Mouse (Mus musculus) kidney, adult 2 months (tissue): ENCODE measurements around the gene Gtf2i. TPM values are rescaled to one million over a fixed set of nuclear protein-coding genes. Genes with fewer than 3 reads are reported as not detected.
"Not testable (repeated sequence)": the region's sequence is repeated elsewhere in the genome, so short reads cannot be mapped to it uniquely, and the experiment has no call there.

ENCODE experiments used
- DNase-seq: peaks from one replicate; pipeline ENCODE4 v3.0.0; 2021
- H3K27ac ChIP-seq: fragments of 200-500 bp; 2 replicates; pipeline ENCODE4 v1.5.1; 2012; ENCODE audit warnings: low read depth, low read length, control low read depth, inconsistent platforms; ENCODE audit not compliant: insufficient read depth
- H3K27me3 ChIP-seq: fragments of 200-500 bp; replicated peaks from 2 replicates; pipeline ENCODE4 v1.6.1; 2012; ENCODE audit warnings: mild to moderate bottlenecking, moderate library complexity, low read length, inconsistent platforms; ENCODE audit not compliant: control insufficient read depth, insufficient read depth
- H3K36me3 ChIP-seq: fragments of 200-500 bp; 2 replicates; pipeline ENCODE4 v1.6.1; 2012; ENCODE audit warnings: mild to moderate bottlenecking, moderate library complexity, low read length, inconsistent platforms; ENCODE audit not compliant: control insufficient read depth, insufficient read depth
- H3K4me1 ChIP-seq: fragments of 200-500 bp; 2 replicates; pipeline ENCODE4 v1.6.1; 2011; ENCODE audit warnings: low read length; ENCODE audit not compliant: control insufficient read depth, insufficient read depth
- H3K4me3 ChIP-seq: fragments of 200-500 bp; 2 replicates; pipeline ENCODE4 v1.5.1; 2011; ENCODE audit warnings: mild to moderate bottlenecking, low read depth, low read length, control low read depth; ENCODE audit not compliant: insufficient read depth
- CTCF ChIP-seq: fragments of 200-500 bp; conservative IDR thresholded peaks from 2 replicates; pipeline ENCODE4 v1.5.1; 2011; ENCODE audit warnings: low read depth, mild to moderate bottlenecking, control low read depth, low read length, moderate library complexity, mixed read lengths; ENCODE audit not compliant: insufficient read depth, insufficient read length
- POLR2A ChIP-seq: fragments of 200-500 bp; IDR thresholded peaks from one replicate; pipeline ENCODE4 v1.6.1; 2011; ENCODE audit warnings: low read depth, low read length, control low read depth
- WGBS: fragments of 180-500 bp; shearing (Covaris S2); methylation state at CpG from one replicate; pipeline ENCODE4 v1.1.7; 2018; 5-methylcytosine and 5-hydroxymethylcytosine counted together
- polyA plus RNA-seq: library from polyadenylated mRNA; depleted of rRNA; stranded (reverse); fragments of >200 nt; gene quantifications from 2 replicates; pipeline ENCODE4 v1.2.3, GENCODE M21; 2012; rRNA removed

Gtf2i gene
- 86.4 and 103 TPM in 2 replicates for polyA plus RNA-seq

DNA sequence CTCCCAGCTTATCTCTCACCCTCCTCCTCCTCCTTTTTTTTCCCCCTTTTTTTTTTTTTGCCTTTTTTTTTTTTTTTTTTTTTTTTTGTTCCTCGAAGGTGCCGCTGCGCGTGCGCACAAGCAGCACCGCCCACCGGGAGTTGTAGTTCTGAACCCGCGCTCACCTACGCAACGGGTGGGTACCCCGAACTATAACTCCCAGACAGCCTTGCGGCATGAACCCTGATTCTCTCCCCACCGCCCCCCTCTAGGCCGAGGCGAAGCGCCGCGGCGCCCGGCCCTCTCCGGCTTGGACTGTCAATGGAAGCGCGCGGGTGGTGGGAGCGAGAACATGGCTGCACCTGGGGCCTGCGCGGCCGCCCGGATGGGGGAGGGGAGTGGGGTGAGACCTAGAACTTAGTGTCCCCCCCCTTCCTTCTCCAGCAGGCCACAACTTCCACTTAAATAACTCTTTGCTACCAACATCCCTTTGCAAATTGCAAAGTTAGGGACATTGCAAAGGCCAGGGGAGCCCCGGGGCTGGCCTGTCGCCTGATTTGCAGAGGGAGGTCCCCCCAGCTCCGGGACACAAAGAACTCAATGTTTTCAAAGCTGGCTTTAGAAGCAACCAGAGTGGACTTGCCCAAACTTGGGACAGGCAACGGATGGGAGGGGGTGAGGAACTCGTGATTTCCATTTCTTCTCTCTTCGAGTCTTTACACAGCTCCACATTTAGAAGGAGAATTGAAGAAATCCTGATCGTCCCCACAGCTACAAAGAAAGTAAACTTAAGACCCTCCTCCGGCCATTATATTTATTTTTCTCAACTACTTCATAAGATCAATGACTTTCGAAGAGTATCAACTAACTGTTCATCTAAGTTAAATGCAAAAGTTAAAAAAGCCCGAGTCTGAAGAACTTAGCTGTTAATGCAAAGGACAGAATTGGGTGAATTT is at the start of gene Gtf2i:
Gene Gtf2i (minus strand): TSS at position 73 of the 935 bp plus-strand sequence.
- Histone ChIP-seq H3K27me3 (no peaks in the 10 kb centered on the region), H3K4me1 (peaks cover 18% of the 10 kb centered on the region), H3K4me3 (peak within 1 kb of the TSS; percentile 92), H3K27ac (peak within 1 kb of the TSS; percentile 100), H3K36me3 (no peaks in the 10 kb centered on the region; the same call in 1 of the 2 replicates)
- TF ChIP-seq CTCF (no peak), POLR2A (peak; percentile 73)
- DNase-seq: peak; percentile 98
- WGBS: under 1% methylated on average over 40 of the region's 40 CpGs

DNA sequence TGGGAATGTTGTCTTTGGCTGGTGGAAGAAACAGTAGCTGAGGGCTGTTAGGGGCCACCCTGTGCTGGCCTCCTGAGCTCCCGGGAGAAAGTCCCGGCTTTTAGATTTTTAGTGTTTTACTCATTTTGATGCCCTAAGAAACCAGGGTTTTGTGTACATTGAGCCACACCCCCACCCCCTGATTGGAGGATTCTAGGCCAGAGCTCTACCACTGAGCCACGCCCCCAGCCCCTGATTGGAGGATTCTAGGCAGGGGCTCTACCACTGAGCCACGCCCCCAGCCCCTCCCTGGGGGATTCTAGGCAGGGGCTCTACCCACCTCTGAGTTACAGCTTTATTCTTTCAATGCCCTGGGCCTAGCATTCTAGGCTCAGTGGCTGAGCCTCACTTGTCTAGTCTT is 44.5 kb upstream of the Gtf2i start:
- Histone ChIP-seq H3K36me3 (no peaks in the 10 kb centered on the region), H3K4me1 (no peaks in the 10 kb centered on the region), H3K27ac (no peak overlapping the region), H3K27me3 (no peaks in the 10 kb centered on the region), H3K4me3 (no peak overlapping the region)
- WGBS: 95% methylated on average over 4 of the region's 4 CpGs
- no peak for DNase-seq
- no peak for TF ChIP-seq CTCF
- TF ChIP-seq POLR2A: no peak

DNA sequence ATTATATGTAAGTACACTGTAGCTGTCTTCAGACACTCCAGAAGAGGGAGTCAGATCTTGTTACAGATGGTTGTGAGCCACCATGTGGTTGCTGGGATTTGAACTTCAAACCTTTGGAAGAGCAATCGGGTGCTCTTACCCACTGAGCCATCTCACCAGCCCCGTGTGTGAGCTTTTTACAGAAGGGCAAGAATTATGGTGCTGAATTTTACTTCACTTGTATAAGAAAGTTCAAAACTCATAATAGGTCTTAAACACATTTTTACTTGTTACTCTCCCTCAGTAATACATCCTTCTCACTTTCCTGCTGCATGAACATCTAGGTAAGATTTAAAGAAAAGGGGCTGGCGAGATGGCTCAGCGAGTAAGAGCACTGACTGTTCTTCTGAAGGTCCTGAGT is 40.8 kb upstream of the Gtf2i start:
- DNase-seq, H3K4me1 ChIP-seq, H3K27ac ChIP-seq, H3K27me3 ChIP-seq, H3K4me3 ChIP-seq, H3K36me3 ChIP-seq: not testable (repeated sequence)
- WGBS: 90% methylated on average over 4 of the region's 4 CpGs

DNA sequence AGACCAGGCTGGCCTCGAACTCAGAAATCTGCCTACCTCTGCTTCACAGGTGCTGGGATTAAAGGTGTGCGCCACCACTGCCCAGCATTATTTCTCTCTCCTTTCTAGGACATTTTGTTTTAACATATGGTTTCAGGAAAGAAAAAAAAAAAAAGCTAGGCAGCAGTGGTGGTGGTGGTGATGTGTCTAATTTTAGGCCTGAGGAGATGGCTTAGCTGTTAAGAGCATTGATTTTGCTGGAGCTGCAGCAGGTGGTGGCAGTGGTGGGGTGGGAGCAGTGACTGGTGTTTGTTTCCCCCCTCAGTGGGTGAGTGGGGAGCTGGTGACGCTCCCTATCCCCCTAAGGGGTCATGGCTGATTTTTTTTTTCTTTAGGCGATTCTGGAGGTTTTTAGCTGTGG is 38.6 kb upstream of the Gtf2i start:
- no peak overlapping the region for H3K27ac ChIP-seq
- no peak overlapping the region for H3K4me3 ChIP-seq
- TF ChIP-seq CTCF: no peak
- no peak for TF ChIP-seq POLR2A
- DNase-seq: no peak
- H3K4me1 ChIP-seq: no peaks in the 10 kb centered on the region
- H3K36me3 ChIP-seq: no peaks in the 10 kb centered on the region
- 86% methylated on average over 4 of the region's 4 CpGs for WGBS
- H3K27me3 ChIP-seq: no peaks in the 10 kb centered on the region

DNA sequence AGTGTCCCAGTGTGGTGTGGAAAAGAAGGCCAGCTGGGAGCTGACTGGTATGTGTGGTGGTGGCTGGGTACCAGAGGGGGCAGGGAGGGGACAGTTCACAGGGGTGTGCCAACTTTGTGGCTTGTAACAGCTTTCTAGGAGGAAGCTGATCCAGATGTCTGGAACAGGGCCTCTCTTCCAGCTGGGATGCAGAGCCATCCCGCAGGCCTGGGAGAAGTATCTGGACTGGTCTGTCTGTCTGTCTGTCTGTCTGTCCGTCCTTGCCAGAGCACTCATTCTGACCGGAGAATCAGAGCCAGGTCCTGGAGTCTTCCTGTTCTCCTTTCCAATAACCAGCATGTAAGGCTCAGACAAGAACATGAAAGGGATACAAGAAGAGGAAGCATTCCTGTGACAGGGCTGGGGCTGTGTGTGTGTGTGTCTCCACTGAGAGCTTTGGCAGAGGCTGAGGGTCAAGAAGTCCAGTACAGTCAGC is 38.0 kb upstream of the Gtf2i start:
- no peaks in the 10 kb centered on the region for H3K4me1 ChIP-seq
- DNase-seq: no peak
- no peaks in the 10 kb centered on the region for H3K27me3 ChIP-seq
- H3K4me3 ChIP-seq: no peak overlapping the region
- WGBS: 51% methylated on average over 3 of the region's 3 CpGs
- no peaks in the 10 kb centered on the region for H3K36me3 ChIP-seq
- TF ChIP-seq POLR2A: no peak
- no peak for TF ChIP-seq CTCF
- H3K27ac ChIP-seq: no peak overlapping the region

DNA sequence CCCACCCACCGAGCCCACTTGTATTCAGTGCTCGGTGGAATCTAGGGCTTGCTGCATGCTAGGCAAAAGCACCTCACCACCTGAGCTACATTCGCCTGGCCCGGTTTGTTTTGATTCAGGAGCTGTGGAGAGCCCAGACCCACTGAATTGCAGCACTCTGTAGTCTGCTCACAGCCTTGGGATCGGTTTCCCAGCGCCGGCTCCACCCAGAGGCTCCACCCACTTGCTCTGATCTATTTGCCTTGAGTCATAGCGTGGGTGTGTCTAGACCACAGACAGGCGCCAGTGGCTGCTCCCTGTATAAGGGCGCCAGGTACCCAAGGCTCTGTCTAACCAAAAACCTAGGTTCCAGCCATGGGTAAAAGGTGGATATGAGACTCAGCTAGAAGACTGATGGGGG is 36.1 kb upstream of the Gtf2i start:
- DNase-seq: peak; percentile 74
- Histone ChIP-seq H3K27ac (no peak overlapping the region), H3K27me3 (no peaks in the 10 kb centered on the region), H3K4me3 (no peak overlapping the region), H3K36me3 (no peaks in the 10 kb centered on the region), H3K4me1 (no peaks in the 10 kb centered on the region)
- no peak for TF ChIP-seq CTCF
- no peak for TF ChIP-seq POLR2A
- WGBS: 11% methylated on average over 10 of the region's 10 CpGs

DNA sequence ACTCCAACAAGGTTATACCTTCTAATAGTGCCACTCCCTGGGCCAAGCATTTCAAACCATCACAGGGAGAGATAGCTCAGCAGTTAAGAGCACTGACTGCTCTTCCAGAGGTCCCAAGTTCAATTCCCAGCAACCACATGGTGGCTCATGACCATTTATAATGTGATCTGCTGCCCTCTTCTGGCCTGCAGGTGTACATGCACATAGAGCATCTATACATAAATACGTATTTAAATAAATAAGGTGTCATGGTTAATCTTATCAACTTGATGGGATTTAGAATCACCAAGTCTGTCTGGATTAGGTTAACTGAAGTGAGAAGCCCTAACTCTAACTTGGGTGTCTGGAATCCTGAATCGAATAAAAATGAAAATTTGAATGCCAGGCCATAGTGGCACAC is 32.5 kb upstream of the Gtf2i start:
- Histone ChIP-seq H3K27me3 (no peaks in the 10 kb centered on the region), H3K27ac (no peak overlapping the region), H3K4me3 (no peak overlapping the region), H3K4me1 (no peaks in the 10 kb centered on the region), H3K36me3 (no peaks in the 10 kb centered on the region)
- WGBS: 91% methylated on average over 2 of the region's 2 CpGs
- no peak for DNase-seq
- TF ChIP-seq CTCF (peak; percentile 33; the same call in 1 of the 2 replicates), POLR2A (no peak)
